Mouse (Mus musculus) lung, postnatal 0 days (tissue): ENCODE data around the gene Rplp1.

Experiments used
- CTCF ChIP-seq: IDR thresholded peaks from 2 replicates; pipeline ENCODE4 v1.5.1; 2016; ENCODE audit warnings: antibody characterized with exemption, mild to moderate bottlenecking
- EP300 ChIP-seq: IDR thresholded peaks from 2 replicates; pipeline ENCODE4 v1.6.1; 2016; ENCODE audit warnings: antibody characterized with exemption, mild to moderate bottlenecking, control low read depth

GRCm38 (mm10) chr9:61867659-61868058 lies 46.7 kb downstream of the Rplp1 start:
- TF ChIP-seq CTCF (no peak), EP300 (no peak)
